Mouse (Mus musculus) left cerebral cortex, postnatal 25 days (tissue): ENCODE data around the gene Gm3633. TPM values are rescaled to one million over a fixed set of nuclear protein-coding genes. Genes with fewer than 3 reads are reported as not detected.
"Not testable (repeated sequence)": the region's sequence is repeated elsewhere in the genome, so short reads cannot be mapped to it uniquely, and the experiment has no call there.

Experiments used
- DNase-seq, 2 experiments: peaks; one replicate each; pipeline ENCODE4 v3.0.0; 2022; ENCODE audit warnings: low spot score in 2 of 2, mixed read lengths in 1 of 2
- intact Hi-C: fragments of 180-260 bp; cut with DNase I; formaldehyde crosslinking; loops from one replicate; pipeline ENCODE4 v1.15.1; 2025
- microRNA-seq, 2 experiments: library from miRNA; unstranded; fragments of <30 nt; microRNA quantifications; one replicate each; pipeline ENCODE4 v1.2.0; 2022
- total RNA-seq, 2 experiments: library from RNA; stranded (reverse); gene quantifications; 2 replicates each; pipeline ENCODE4 v1.2.3; 2021

Gm3633 gene
- not detected for total RNA-seq

GRCm38 (mm10) chr14:42641817-42642216 lies at the start of gene Gm3633:
Gene Gm3633, minus strand, starts transcription at chr14:42641917.
- DNase-seq, intact Hi-C loops: not testable (repeated sequence)

GRCm38 (mm10) chr14:42655638-42656037 lies 13.9 kb upstream of the Gm3633 start, which contains the start of gene Gm10378:
Gene Gm10378, plus strand, starts transcription at chr14:42655938.
- DNase-seq, intact Hi-C loops: not testable (repeated sequence)

- intact Hi-C loops, DNase-seq: not testable (repeated sequence)
Measured at GRCm38 (mm10) chr14:42599782-42600181, 41.9 kb downstream of the Gm3633 start, which contains the start of gene Gm17124. Gene Gm17124, minus strand, starts transcription at chr14:42599882.

Small RNA genes lying within 50 kb of the gene (microRNA-seq; reads per million reads assigned to microRNA genes)
- gene Gm23620 (0 reads per million in 2 experiments), gene Gm25228 (0 reads per million in 2 experiments)

Other genes with a start within 250 kb of the Gm3633 start
- gene Gm8005, start 202.2 kb downstream of the Gm3633 start, total RNA-seq = not detected
- gene Gm8011, start 178.0 kb downstream of the Gm3633 start, total RNA-seq = not detected
- gene Gm8020, start 139.6 kb downstream of the Gm3633 start, total RNA-seq = not detected
- gene Gm8024, start 117.6 kb downstream of the Gm3633 start, total RNA-seq = not detected
- gene Gm17124, start 42.0 kb downstream of the Gm3633 start, total RNA-seq = not detected
- not detected for gene Gm10378, start 14.0 kb upstream of the Gm3633 start, total RNA-seq
- not detected for gene Gm3015, start 126.9 kb upstream of the Gm3633 start, total RNA-seq
- gene Gm10377, start 156.1 kb upstream of the Gm3633 start, total RNA-seq = not detected
- not detected for gene Gm21977, start 211.6 kb upstream of the Gm3633 start, total RNA-seq